Mouse (Mus musculus): ENCODE measurements around the gene Ppp1r3c.

GRCm38 (mm10) chr19:36736537-36736936, at the start of gene Ppp1r3c:
- TF ChIP-seq POLR2A (IDR thresholded peaks at IDR 0.05; ENCODE audit: insufficient read depth, low read depth, low read length) (peak; percentile 100), CTCF (IDR thresholded peaks at IDR 0.05) (peak; percentile 21; the same call in 1 of the 2 replicates)

Data from heart, adult 2 months (tissue).